Comparison of ENCODE assay signal across 13 mouse cellular contexts in genomic region chr2:71974143-71974846, GRCm38 (mm10). TPM values are rescaled to one million over a fixed set of nuclear protein-coding genes. Genes with fewer than 3 reads are reported as not detected.
A peak's percentile ranks its signal among the peaks of the same experiment; 100 is the strongest.
DNase-seq lines count a peak whose midpoint lies in the region; ATAC-seq and TF ChIP-seq lines count a peak whose summit lies in the region.
"Had no signal": no experiment of that assay in that cellular context is flagged by ENCODE, and none has a peak within 500 bp of the region (broad histone marks: within the 10 kb centered on the region; RNA-seq: fewer than 3 reads in every experiment).

No protein-coding gene starts in this region.

- H3K9ac ChIP-seq in hindbrain, postnatal 0 days (replicated peaks; ENCODE audit: low read length) = no peak overlapping the region
- H3K9ac ChIP-seq: liver, embryonic 13.5 days; neural tube, embryonic 13.5 days had no signal

- no peaks in the 10 kb centered on the region for H3K9me3 ChIP-seq in hindbrain, postnatal 0 days (ENCODE audit: low read length)
- no peaks in the 10 kb centered on the region for H3K9me3 ChIP-seq in hindbrain, embryonic 10.5 days
- H3K9me3 ChIP-seq: liver, embryonic 13.5 days had no signal

- peaks cover 4% of the 10 kb centered on the region; the same call in 1 of the 2 replicates for H3K4me1 ChIP-seq in hindbrain, postnatal 0 days (ENCODE audit: insufficient read depth, low read length)
- H3K4me1 ChIP-seq in hindbrain, embryonic 10.5 days (replicated peaks) = no peaks in the 10 kb centered on the region
- H3K4me1 ChIP-seq: liver, embryonic 13.5 days; neural tube, embryonic 13.5 days had no signal

- H3K4me2 ChIP-seq in hindbrain, postnatal 0 days (ENCODE audit: low read depth, low read length) = no peak overlapping the region
- H3K4me2 ChIP-seq: liver, embryonic 13.5 days; neural tube, embryonic 13.5 days had no signal

- no peak overlapping the region for H3K4me3 ChIP-seq in hindbrain, postnatal 0 days (ENCODE audit: low read length)
- H3K4me3 ChIP-seq in hindbrain, embryonic 10.5 days = no peak overlapping the region
- H3K4me3 ChIP-seq: gastrocnemius, adult 2 months; liver, embryonic 13.5 days; neural tube, embryonic 13.5 days had no signal

- H3K27me3 ChIP-seq in hindbrain, postnatal 0 days (ENCODE audit: insufficient read depth, low read length) = no peaks in the 10 kb centered on the region
- peaks cover 7% of the 10 kb centered on the region; the same call in 1 of the 2 replicates for H3K27me3 ChIP-seq in hindbrain, embryonic 10.5 days (ENCODE audit: insufficient read depth, poor library complexity, severe bottlenecking)
- H3K27me3 ChIP-seq: liver, embryonic 13.5 days had no signal

- no peak for TF ChIP-seq CTCF in hindbrain, postnatal 0 days (IDR thresholded peaks at IDR 0.05; ENCODE audit: low read depth)

- peak; percentile 79 for DNase-seq in hindbrain, postnatal 0 days (ENCODE audit: low spot score)
- no peak for DNase-seq in hindbrain, embryonic 10.5 days (ENCODE audit: low spot score)
- DNase-seq in adrenal gland, postnatal 25 days = peak; percentile 75
- peak; percentile 80 for DNase-seq in cerebellum, adult 8-10 months
- peak; percentile 49 for DNase-seq in heart, postnatal 4 days
- DNase-seq in gastrocnemius, postnatal 4 days (ENCODE audit: low spot score in 2 of 2) = no peak
- no peak for DNase-seq in urinary bladder, postnatal 4 days (ENCODE audit: low spot score in 2 of 2)
- DNase-seq: gastrocnemius, adult 2 months; kidney, postnatal 36 days; liver, embryonic 13.5 days; lung, postnatal 14 days; midbrain, embryonic 14.5 days had no signal

- peak; percentile 88 for ATAC-seq in hindbrain, postnatal 0 days

- H3K27ac ChIP-seq in hindbrain, postnatal 0 days = no peak overlapping the region; the same call in 1 of the 2 replicates
- no peak overlapping the region for H3K27ac ChIP-seq in hindbrain, embryonic 10.5 days
- H3K27ac ChIP-seq: gastrocnemius, adult 2 months; liver, embryonic 13.5 days; neural tube, embryonic 13.5 days had no signal

- no peaks in the 10 kb centered on the region for H3K36me3 ChIP-seq in hindbrain, postnatal 0 days (ENCODE audit: insufficient read depth, low read length)
- H3K36me3 ChIP-seq in hindbrain, embryonic 10.5 days = no peaks in the 10 kb centered on the region
- H3K36me3 ChIP-seq: liver, embryonic 13.5 days; neural tube, embryonic 13.5 days had no signal

- WGBS in hindbrain, postnatal 0 days = 66% methylated on average over 10 of the region's 11 CpGs
- 84% methylated on average over 11 of the region's 11 CpGs for WGBS in hindbrain, embryonic 10.5 days

RNA-seq across cellular contexts. Expression of gene Rapgef4, which starts 6.7 kb away (rescaled TPM):
- 55.2 and 104 TPM in 2 replicates for total RNA-seq in hindbrain, postnatal 0 days (2014; rRNA removed)
- polyA plus RNA-seq in hindbrain, postnatal 0 days (2015; fragmentation: Nextera tagmentation; extraction: Ambion mirVana) = 42.5 and 47.3 TPM in 2 replicates
- 2.9 and 3.3 TPM in 2 replicates for polyA plus RNA-seq in hindbrain, embryonic 10.5 days (2016; fragmentation: Nextera tagmentation; extraction: Ambion mirVana)
- 399 and 527 TPM in 2 replicates for total RNA-seq in adrenal gland, postnatal 25 days (2021)
- total RNA-seq in heart, postnatal 4 days (2021) = 10 to 100 TPM; 11.1 to 13.6 TPM
- 1 to 10 TPM; 5.8 to 6.1 TPM for total RNA-seq in gastrocnemius, postnatal 4 days (2021)

Comparison
In these comparisons a context has a peak if more than half of its experiments do, and no peak if none do; other contexts are left out.
1. DNase-seq: peak in hindbrain, postnatal 0 days (single experiment), adrenal gland, postnatal 25 days (single experiment), cerebellum, adult 8-10 months (single experiment) and heart, postnatal 4 days (single experiment); none in hindbrain, embryonic 10.5 days (single experiment), gastrocnemius, postnatal 4 days (0 of 2) and urinary bladder, postnatal 4 days (0 of 2).